Mouse (Mus musculus) embryo, embryonic 11 days (tissue): ENCODE data around the gene Gm10354.
"Not testable (repeated sequence)": the region's sequence is repeated elsewhere in the genome, so short reads cannot be mapped to it uniquely, and the experiment has no call there.

Source experiments
- DNase-seq: peaks from one replicate; pipeline ENCODE4 v3.0.0-alpha.2; 2015

The Gm10354 gene

DNA sequence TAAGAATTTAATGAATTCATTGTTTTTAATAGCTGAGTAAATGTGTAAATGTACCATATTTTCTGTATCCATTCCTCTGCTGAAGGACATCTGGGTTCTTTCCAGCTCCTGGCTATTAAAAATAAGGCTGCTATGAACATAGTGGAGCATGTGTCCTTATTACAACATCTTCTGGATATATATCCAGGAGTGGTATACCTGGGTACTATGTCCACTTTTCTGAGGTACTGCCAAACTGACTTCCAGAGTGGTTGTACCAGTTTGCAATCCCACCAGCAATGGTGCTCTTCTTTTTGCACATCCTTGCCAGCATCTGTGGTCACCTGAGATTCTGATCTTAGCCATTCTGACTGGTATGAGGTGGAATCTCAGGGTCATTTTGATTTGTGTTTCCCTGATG is 25.1 kb downstream of the Gm10354 start:
- not testable (repeated sequence) for DNase-seq

DNA sequence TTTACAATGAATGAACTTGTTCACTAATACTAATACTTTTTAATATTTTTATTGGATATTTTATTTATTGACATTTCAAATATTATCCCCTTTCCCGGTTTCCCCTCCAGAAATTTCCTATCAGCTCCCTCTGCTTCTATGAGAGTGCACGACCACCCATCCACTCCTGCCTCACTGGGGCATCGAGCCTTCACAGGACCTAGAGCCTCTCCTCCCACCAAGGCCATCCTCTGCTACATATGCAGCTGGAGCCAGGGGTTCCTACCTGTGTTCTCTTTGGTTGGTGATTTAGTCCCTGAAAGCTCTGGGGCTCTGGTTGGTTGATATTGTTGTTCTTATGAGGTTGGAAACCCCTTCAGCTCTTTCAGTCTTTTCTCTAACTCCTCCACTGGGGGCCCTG is 26.0 kb downstream of the Gm10354 start:
- not testable (repeated sequence) for DNase-seq

DNA sequence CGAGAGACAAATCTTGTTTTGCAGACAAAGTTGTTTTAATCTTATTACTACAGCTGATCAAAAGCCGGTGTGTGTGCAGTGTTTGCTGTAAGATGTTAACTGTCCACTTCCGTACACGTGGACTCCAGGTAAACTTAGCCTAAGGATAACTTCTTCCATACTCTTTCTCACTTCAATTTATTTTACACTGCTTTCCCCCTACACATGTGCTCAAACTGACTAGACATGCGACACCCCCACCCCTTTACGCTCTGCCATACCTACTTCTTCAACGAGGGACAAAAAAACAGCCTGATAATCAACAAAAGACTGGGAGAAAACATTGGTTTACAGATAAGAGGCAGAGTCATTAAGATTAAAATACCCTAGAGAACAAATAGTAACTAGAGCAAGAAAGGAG is 26.9 kb downstream of the Gm10354 start:
- not testable (repeated sequence) for DNase-seq

DNA sequence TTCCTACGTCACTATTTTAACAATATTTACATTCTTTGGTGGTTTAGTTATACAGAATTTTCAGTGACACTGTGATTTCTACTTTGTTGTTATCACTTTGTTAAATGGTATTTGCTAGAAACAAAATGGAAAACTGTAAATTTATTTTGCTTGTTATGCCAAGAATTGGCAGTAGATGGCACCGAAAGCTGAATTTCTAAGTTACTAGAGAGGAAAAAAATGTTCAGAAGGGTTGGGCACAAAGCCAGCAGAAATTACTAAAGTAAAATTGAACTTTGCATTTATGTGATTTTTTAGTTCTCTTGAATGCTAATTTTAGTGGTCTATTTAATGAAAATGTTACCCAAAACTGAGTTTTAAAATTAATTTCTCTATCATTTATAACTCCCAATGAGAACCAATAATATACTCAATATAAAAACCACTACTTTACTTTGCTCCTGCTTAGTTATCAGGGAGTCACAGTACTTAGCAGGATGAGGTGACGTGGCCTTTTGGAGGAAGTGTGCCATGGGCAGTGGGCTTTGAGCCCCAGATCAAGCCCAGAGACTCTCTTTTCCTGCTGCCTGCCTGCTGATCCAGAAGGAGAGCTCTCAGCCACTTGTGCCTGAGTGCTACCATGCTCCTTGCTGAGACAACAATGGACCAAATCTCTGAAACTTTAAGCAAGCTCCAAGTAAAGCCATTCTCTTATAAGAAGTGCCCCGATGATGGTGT is 31.1 kb downstream of the Gm10354 start:
- not testable (repeated sequence) for DNase-seq

DNA sequence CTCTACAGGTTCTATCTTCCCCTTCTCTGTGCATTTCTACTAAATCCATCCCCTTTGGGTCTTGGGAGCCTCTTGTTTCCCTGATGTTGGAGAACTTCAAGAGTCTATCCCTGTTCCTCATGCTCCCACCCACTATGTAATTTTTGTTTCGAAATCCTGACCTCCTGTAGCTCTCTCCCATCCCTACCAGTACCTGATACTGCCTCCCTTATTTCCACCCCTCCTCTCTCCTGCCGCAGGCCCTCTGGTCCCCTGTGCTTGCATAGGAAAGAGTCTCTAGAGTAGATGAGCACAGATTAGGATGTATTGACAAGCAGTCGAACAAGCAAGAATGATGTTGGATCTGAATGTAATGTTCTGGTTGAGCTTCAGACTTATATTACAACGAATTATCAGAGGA is 33.2 kb downstream of the Gm10354 start:
- DNase-seq, result not testable (repeated sequence)

DNA sequence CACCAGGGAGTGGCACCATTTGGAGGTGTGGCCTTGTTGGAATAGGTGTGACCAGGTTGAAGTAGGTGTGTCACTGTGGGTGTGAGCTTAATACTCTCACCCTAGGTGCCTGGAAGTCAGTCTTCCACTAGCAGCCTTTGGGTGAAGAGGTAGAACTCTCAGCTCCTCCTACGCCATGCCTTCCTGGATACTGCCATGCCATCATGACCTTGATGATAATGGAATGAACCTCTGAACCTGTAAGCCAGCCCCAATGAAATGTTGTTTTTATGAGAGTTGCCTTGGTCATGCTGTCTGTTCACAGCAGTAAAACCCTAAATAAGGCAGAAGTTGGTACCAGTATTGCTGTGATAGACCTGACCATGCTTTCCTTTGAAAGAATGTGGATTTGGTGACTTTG is 37.7 kb downstream of the Gm10354 start:
- DNase-seq, result not testable (repeated sequence)

DNA sequence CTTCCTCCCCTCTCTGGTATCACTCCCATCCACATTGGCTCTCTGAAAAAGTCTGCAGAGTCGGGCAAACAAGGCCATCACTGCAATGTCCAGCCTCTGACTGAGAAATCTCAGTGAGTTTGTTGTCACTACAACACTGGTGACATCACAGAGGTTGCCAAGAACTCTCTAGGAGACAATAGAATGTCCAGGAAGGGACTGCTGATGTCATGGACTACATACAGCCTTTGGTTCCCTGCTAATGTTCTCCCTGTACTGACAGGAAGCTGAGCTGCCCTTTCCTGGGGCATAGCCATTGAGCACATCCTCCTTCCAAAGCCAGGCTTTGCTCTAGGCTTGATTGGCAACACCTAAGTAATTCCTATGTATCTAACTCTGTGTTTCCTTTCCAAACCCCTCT is 40.4 kb downstream of the Gm10354 start, which contains the start of gene Speer4e:
Speer4e (minus strand) TSS at position 101 of the 400 bp plus-strand sequence.
- DNase-seq, result not testable (repeated sequence)

DNA sequence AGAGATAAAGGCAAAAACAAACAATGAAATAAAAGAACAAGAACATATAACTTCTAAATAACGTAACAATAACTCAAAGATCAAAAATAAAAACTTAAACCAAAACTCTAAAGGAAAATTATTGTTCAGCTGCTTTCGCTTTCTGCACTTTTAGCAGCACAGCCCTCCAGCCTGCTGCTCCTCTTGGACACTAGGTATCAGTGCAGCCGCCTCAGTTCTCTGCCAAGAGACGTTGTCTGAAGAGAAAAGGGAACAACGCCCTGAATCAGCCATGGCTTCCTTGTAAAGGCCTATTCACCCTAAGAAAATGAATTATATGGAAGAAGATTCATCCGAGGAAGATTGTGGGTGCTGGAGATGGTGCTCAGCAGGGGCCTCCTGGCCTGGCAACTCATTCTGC is 45.0 kb downstream of the Gm10354 start:
- DNase-seq, result not testable (repeated sequence)

DNA sequence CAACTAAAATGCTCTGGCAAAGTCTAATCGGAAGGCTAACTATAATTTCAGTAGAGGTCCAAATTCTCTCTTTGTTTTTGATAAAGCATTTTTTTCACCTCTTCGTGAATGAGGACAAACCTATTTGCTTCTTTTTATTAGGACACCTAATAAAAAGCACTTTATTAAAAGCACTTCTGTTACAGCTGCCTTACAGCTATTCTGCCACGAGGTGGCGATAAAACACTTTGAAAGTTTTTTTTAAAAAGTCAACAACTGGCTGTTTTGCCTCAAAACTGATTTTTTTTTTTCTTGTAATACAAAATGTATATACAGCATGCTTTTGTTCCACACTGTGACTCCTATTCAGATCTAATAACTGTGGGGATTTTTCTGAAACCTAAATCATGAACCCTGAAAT is 51.7 kb downstream of the Gm10354 start:
- DNase-seq, result not testable (repeated sequence)
